Mouse (Mus musculus): Measurements from ENCODE around the gene Klk14. TPM values are rescaled to one million over a fixed set of nuclear protein-coding genes. Genes with fewer than 3 reads are reported as not detected.
"Not testable (repeated sequence)": the region's sequence is repeated elsewhere in the genome, so short reads cannot be mapped to it uniquely, and the experiment has no call there.

The Klk14 gene
- polyA plus RNA-seq, 1 experiment from 2014 or later: not detected

GRCm38 (mm10) chr7:43672581-43673260 is 17.5 kb upstream of the Klk14 start:
- no peaks in the 10 kb centered on the region for H3K27me3 ChIP-seq (ENCODE audit: poor library complexity, severe bottlenecking)
- H3K4me3 ChIP-seq: peak overlapping the region; percentile 67
- peaks cover 15% of the 10 kb centered on the region for H3K4me1 ChIP-seq
- peaks cover 27% of the 10 kb centered on the region; the same call in 1 of the 2 replicates for H3K9me3 ChIP-seq
- peak overlapping the region; percentile 88 for H3K27ac ChIP-seq
- WGBS: 19% methylated on average over 10 of the region's 10 CpGs
- H3K36me3 ChIP-seq (replicated peaks): peaks cover 39% of the 10 kb centered on the region
- no peak for DNase-seq (ENCODE audit: extremely low spot score, low spot score)

GRCm38 (mm10) chr7:43675091-43675490 is 15.1 kb upstream of the Klk14 start:
- no peak overlapping the region for H3K4me3 ChIP-seq
- no peak overlapping the region for H3K27ac ChIP-seq
- peaks cover 15% of the 10 kb centered on the region for H3K4me1 ChIP-seq
- DNase-seq (ENCODE audit: extremely low spot score, low spot score): no peak
- peaks cover 27% of the 10 kb centered on the region; the same call in 1 of the 2 replicates for H3K9me3 ChIP-seq
- H3K27me3 ChIP-seq (ENCODE audit: poor library complexity, severe bottlenecking): no peaks in the 10 kb centered on the region
- 92% methylated on average over 32 of the region's 32 CpGs for WGBS
- peaks cover 49% of the 10 kb centered on the region for H3K36me3 ChIP-seq (replicated peaks)

GRCm38 (mm10) chr7:43678517-43678916 is 11.7 kb upstream of the Klk14 start:
- H3K4me3 ChIP-seq: no peak overlapping the region
- H3K27me3 ChIP-seq (ENCODE audit: poor library complexity, severe bottlenecking): no peaks in the 10 kb centered on the region
- H3K36me3 ChIP-seq (replicated peaks): peaks cover 49% of the 10 kb centered on the region
- peak; percentile 30 for DNase-seq (ENCODE audit: extremely low spot score, low spot score)
- peaks cover 27% of the 10 kb centered on the region; the same call in 1 of the 2 replicates for H3K9me3 ChIP-seq
- H3K4me1 ChIP-seq: no peaks in the 10 kb centered on the region
- H3K27ac ChIP-seq: no peak overlapping the region

- WGBS: 20% methylated on average over 5 of the region's 5 CpGs
- no peaks in the 10 kb centered on the region for H3K27me3 ChIP-seq (ENCODE audit: poor library complexity, severe bottlenecking)
Observed at GRCm38 (mm10) chr7:43680960-43681359, 9.3 kb upstream of the Klk14 start.

GRCm38 (mm10) chr7:43682511-43682910 is 7.7 kb upstream of the Klk14 start:
- peaks cover 12% of the 10 kb centered on the region for H3K36me3 ChIP-seq (replicated peaks)
- not testable (repeated sequence) for H3K9me3 ChIP-seq; H3K4me3 ChIP-seq; DNase-seq (ENCODE audit: extremely low spot score, low spot score); H3K27me3 ChIP-seq (ENCODE audit: poor library complexity, severe bottlenecking); H3K27ac ChIP-seq; H3K4me1 ChIP-seq
- 16% methylated on average over 1 of the region's 1 CpGs for WGBS

More at GRCm38 (mm10) chr7:43680960-43681359, 9.3 kb upstream of the Klk14 start:
- Histone ChIP-seq H3K27ac (no peak overlapping the region), H3K9me3 (peaks cover 16% of the 10 kb centered on the region; the same call in 1 of the 2 replicates), H3K36me3 (replicated peaks) (peaks cover 27% of the 10 kb centered on the region), H3K4me1 (no peaks in the 10 kb centered on the region), H3K4me3 (no peak overlapping the region)
- peak; percentile 71 for DNase-seq (ENCODE audit: extremely low spot score, low spot score)

- 78% methylated on average over 7 of the region's 7 CpGs for WGBS
- Histone ChIP-seq H3K27ac (no peak overlapping the region), H3K36me3 (replicated peaks) (no peaks in the 10 kb centered on the region), H3K4me3 (no peak overlapping the region), H3K27me3 (ENCODE audit: poor library complexity, severe bottlenecking) (no peaks in the 10 kb centered on the region), H3K4me1 (no peaks in the 10 kb centered on the region), H3K9me3 (no peaks in the 10 kb centered on the region)
- no peak for DNase-seq (ENCODE audit: extremely low spot score, low spot score)
Observed at GRCm38 (mm10) chr7:43685088-43685487, 5.1 kb upstream of the Klk14 start.

GRCm38 (mm10) chr7:43710031-43710430 is 19.8 kb downstream of the Klk14 start:
- no peak for DNase-seq (ENCODE audit: extremely low spot score, low spot score)
- no peak overlapping the region for H3K4me3 ChIP-seq
- H3K4me1 ChIP-seq: peaks cover 18% of the 10 kb centered on the region
- no peaks in the 10 kb centered on the region for H3K9me3 ChIP-seq
- no peak overlapping the region for H3K27ac ChIP-seq
- no peaks in the 10 kb centered on the region for H3K36me3 ChIP-seq (replicated peaks)
- WGBS: 89% methylated on average over 3 of the region's 3 CpGs
- H3K27me3 ChIP-seq (ENCODE audit: poor library complexity, severe bottlenecking): peaks cover 7% of the 10 kb centered on the region; the same call in 1 of the 2 replicates

- peak within 1 kb of the TSS; percentile 27 for H3K4me3 ChIP-seq
- 55% methylated on average over 4 of the region's 4 CpGs for WGBS
- H3K36me3 ChIP-seq (replicated peaks): no peaks in the 10 kb centered on the region
- H3K4me1 ChIP-seq: peaks cover 18% of the 10 kb centered on the region
- no peak within 1 kb of the TSS for H3K27ac ChIP-seq
- DNase-seq (ENCODE audit: extremely low spot score, low spot score): no peak
- H3K27me3 ChIP-seq (ENCODE audit: poor library complexity, severe bottlenecking): peaks cover 7% of the 10 kb centered on the region; the same call in 1 of the 2 replicates
- no peaks in the 10 kb centered on the region for H3K9me3 ChIP-seq
Observed at GRCm38 (mm10) chr7:43712267-43712666, 22.0 kb downstream of the Klk14 start, which contains the start of gene Klk13. Gene Klk13, plus strand, starts transcription at chr7:43712567.

- 7% methylated on average over 9 of the region's 9 CpGs for WGBS
- no peak for DNase-seq (ENCODE audit: extremely low spot score, low spot score)
- peak overlapping the region; percentile 27 for H3K4me3 ChIP-seq
- no peaks in the 10 kb centered on the region for H3K9me3 ChIP-seq
- H3K36me3 ChIP-seq (replicated peaks): no peaks in the 10 kb centered on the region
- peaks cover 7% of the 10 kb centered on the region; the same call in 1 of the 2 replicates for H3K27me3 ChIP-seq (ENCODE audit: poor library complexity, severe bottlenecking)
- no peak overlapping the region for H3K27ac ChIP-seq
- peaks cover 18% of the 10 kb centered on the region for H3K4me1 ChIP-seq
Observed at GRCm38 (mm10) chr7:43712917-43713316, 22.7 kb downstream of the Klk14 start.

- Histone ChIP-seq H3K27ac (no peak overlapping the region), H3K4me1 (peaks cover 18% of the 10 kb centered on the region), H3K4me3 (peak overlapping the region; percentile 27; the same call in 1 of the 2 replicates), H3K27me3 (ENCODE audit: poor library complexity, severe bottlenecking) (peaks cover 7% of the 10 kb centered on the region; the same call in 1 of the 2 replicates), H3K9me3 (no peaks in the 10 kb centered on the region), H3K36me3 (replicated peaks) (no peaks in the 10 kb centered on the region)
- whole genome bisulfite sequencing: 7% methylated on average over 19 of the region's 19 CpGs
- no peak for DNase-seq (ENCODE audit: extremely low spot score, low spot score)
Observed at GRCm38 (mm10) chr7:43713741-43714351, 23.6 kb downstream of the Klk14 start.

Other genes with a start within 250 kb of the Klk14 start
- not detected in 2 replicates for gene Cldnd2, start 249.6 kb upstream of the Klk14 start, polyA plus RNA-seq (2016; fragmentation: Nextera tagmentation; extraction: Ambion mirVana)
- gene Etfb, start 246.3 kb upstream of the Klk14 start, polyA plus RNA-seq (2016; fragmentation: Nextera tagmentation; extraction: Ambion mirVana): 249 TPM in 2 replicates
- gene Gm45233, start 246.3 kb upstream of the Klk14 start, polyA plus RNA-seq (2016; fragmentation: Nextera tagmentation; extraction: Ambion mirVana): 0.31 and 0.50 TPM in 2 replicates
- gene Vsig10l, start 227.3 kb upstream of the Klk14 start, polyA plus RNA-seq (2016; fragmentation: Nextera tagmentation; extraction: Ambion mirVana): 2.1 and 2.7 TPM in 2 replicates
- 0.80 and 1.1 TPM in 2 replicates for gene Iglon5, start 200.3 kb upstream of the Klk14 start, polyA plus RNA-seq (2016; fragmentation: Nextera tagmentation; extraction: Ambion mirVana)
- gene 4931406B18Rik, start 184.5 kb upstream of the Klk14 start, polyA plus RNA-seq (2016; fragmentation: Nextera tagmentation; extraction: Ambion mirVana): not detected in 2 replicates
- gene Cd33, start 146.0 kb upstream of the Klk14 start, polyA plus RNA-seq (2016; fragmentation: Nextera tagmentation; extraction: Ambion mirVana): 0.70 and 0.86 TPM in 2 replicates
- 4.8 and 5.1 TPM in 2 replicates for gene Zfp658, start 128.2 kb upstream of the Klk14 start, polyA plus RNA-seq (2016; fragmentation: Nextera tagmentation; extraction: Ambion mirVana)
- 14.6 and 15.3 TPM in 2 replicates for gene Zfp719, start 110.8 kb upstream of the Klk14 start, polyA plus RNA-seq (2016; fragmentation: Nextera tagmentation; extraction: Ambion mirVana)
- gene Zfp819, start 83.2 kb upstream of the Klk14 start, polyA plus RNA-seq (2016; fragmentation: Nextera tagmentation; extraction: Ambion mirVana): 1.5 and 2.3 TPM in 2 replicates
- gene Ceacam18, start 55.7 kb upstream of the Klk14 start, polyA plus RNA-seq (2016; fragmentation: Nextera tagmentation; extraction: Ambion mirVana): not detected in 2 replicates
- gene Siglece, start 30.3 kb upstream of the Klk14 start, polyA plus RNA-seq (2016; fragmentation: Nextera tagmentation; extraction: Ambion mirVana): 0.21 and 0.22 TPM in 2 replicates
- 15.7 and 18.4 TPM in 2 replicates for gene Ctu1, start 18.4 kb upstream of the Klk14 start, polyA plus RNA-seq (2016; fragmentation: Nextera tagmentation; extraction: Ambion mirVana)
- 0.29 and 0.64 TPM in 2 replicates for gene Klk13, start 22.1 kb downstream of the Klk14 start, polyA plus RNA-seq (2016; fragmentation: Nextera tagmentation; extraction: Ambion mirVana)
- gene Klk12, start 78.5 kb downstream of the Klk14 start, polyA plus RNA-seq (2016; fragmentation: Nextera tagmentation; extraction: Ambion mirVana): not detected in 2 replicates
- gene Klk11, start 84.2 kb downstream of the Klk14 start, polyA plus RNA-seq (2016; fragmentation: Nextera tagmentation; extraction: Ambion mirVana): 0.11 TPM in 1 of 2 replicates, not detected in the other
- 0.11 and 0.43 TPM in 2 replicates for gene Klk10, start 90.6 kb downstream of the Klk14 start, polyA plus RNA-seq (2016; fragmentation: Nextera tagmentation; extraction: Ambion mirVana)
- not detected in 2 replicates for gene Klk9, start 101.5 kb downstream of the Klk14 start, polyA plus RNA-seq (2016; fragmentation: Nextera tagmentation; extraction: Ambion mirVana)
- 12.6 and 12.8 TPM in 2 replicates for gene Klk8, start 107.2 kb downstream of the Klk14 start, polyA plus RNA-seq (2016; fragmentation: Nextera tagmentation; extraction: Ambion mirVana)
- not detected in 2 replicates for gene Klk7, start 120.9 kb downstream of the Klk14 start, polyA plus RNA-seq (2016; fragmentation: Nextera tagmentation; extraction: Ambion mirVana)
- gene Klk6, start 134.1 kb downstream of the Klk14 start, polyA plus RNA-seq (2016; fragmentation: Nextera tagmentation; extraction: Ambion mirVana): not detected in 2 replicates
- 0.19 and 0.30 TPM in 2 replicates for gene Klk5, start 151.6 kb downstream of the Klk14 start, polyA plus RNA-seq (2016; fragmentation: Nextera tagmentation; extraction: Ambion mirVana)
- not detected in 2 replicates for gene Klk4, start 190.7 kb downstream of the Klk14 start, polyA plus RNA-seq (2016; fragmentation: Nextera tagmentation; extraction: Ambion mirVana)
- not detected in 2 replicates for gene Klk15, start 243.3 kb downstream of the Klk14 start, polyA plus RNA-seq (2016; fragmentation: Nextera tagmentation; extraction: Ambion mirVana)